Mouse (Mus musculus): ENCODE measurements around the gene Aox2.

Gene Aox2

GRCm38 (mm10) chr1:58278026-58278425 is at the start of gene Aox2:
TSS of gene Aox2 (plus strand) at chr1:58278326.
- no peak for DNase-seq

DNA sequence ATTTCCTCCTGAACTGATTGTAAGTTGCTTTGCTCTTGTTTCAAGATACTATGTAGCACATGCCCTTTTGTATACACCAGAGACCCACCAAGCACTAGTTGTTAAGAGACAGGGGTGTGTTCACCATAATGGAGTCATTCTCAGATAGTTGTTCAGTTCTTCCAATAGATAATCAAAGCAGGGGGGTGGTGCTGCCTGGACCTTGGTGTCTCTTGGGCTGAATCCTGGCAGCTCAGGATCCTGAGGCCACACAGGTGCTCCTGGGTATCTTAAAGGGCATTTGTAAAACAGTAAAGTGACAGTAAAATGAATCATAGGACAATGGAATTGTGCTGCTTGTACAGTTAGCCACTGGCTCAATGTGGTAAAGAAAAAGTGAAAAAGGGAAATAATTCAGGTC is 49.2 kb upstream of the Aox2 start:
- no peak for DNase-seq

- no peak for DNase-seq
Observed at GRCm38 (mm10) chr1:58229774-58230173, 48.4 kb upstream of the Aox2 start.

DNA sequence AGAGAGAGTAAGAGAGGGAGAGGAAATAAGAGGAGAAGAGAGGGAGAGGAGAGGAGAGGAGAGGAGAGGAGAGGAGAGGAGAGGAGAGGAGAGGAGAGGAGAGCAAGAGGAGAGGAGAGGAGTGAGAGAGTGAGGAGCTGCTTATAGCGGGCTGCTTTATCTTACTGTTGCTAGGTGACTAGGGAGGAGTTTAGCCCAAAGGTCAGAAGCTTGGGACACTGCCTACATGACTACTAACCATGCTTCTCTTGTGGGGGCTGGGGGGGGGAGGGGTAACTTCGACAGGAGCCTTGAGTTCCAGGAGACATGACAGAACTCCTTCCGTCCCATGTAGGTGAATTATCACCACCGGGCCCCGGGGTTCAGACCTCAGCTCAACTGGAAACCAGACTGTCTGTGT is 47.6 kb upstream of the Aox2 start:
- no peak for DNase-seq

DNA sequence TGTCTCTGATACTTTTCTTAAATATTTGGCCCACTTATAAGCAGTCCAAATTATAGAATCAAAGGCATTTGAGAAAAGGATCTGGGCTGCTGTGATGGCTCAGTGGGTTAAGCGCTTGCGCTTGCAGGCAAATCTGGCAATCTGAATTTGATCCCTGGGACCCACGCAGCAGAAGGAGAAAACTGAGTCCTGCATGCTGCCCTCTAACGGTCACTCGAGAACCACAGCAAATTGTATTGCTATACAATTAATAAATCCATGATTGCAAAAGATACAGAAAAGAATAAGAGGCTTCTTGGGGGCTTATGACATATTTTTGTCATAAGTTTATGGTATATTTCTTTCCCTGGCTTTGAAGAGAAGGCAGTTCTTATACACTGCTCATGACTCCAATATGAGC is 42.7 kb upstream of the Aox2 start:
- no peak for DNase-seq

DNA sequence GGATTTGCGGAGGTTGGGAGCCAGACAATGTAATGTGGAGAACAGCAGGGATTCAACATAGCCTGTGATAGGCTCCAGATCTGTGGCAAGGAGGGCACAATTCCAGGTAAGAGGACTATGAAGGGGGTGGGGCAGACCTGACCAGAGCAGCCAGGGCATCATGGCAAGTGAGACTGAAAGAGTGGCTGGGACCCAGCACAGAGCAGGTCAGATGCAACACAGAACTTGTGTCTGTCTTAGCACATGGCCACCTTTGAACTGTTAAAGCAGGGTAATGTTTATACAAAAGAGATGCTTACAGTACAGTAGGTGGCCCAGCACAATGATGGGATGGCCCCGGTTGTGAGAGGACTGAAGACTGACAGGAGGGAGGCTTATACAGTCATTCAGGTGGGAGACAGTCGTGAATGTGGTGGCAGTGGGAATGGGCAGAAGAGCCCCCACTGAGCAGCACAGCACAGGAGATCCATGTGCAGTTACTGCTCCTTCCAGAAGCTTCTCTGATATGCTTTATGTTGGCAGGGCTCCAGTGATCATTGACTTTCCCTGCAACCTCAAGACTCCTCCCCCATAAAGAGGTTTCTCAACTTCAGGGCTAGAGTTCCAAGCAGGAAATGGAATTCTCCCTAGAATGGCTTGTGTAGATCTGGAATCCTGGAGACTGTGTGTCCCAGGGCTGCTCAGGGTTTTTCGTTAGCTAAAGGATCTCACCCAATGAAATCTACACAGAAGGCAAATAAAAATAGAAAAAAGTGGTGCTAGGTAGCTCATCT is 40.4 kb upstream of the Aox2 start:
- DNase-seq, result peak; percentile 26

- no peak for DNase-seq
Observed at GRCm38 (mm10) chr1:58238440-58238839, 39.7 kb upstream of the Aox2 start.

DNA sequence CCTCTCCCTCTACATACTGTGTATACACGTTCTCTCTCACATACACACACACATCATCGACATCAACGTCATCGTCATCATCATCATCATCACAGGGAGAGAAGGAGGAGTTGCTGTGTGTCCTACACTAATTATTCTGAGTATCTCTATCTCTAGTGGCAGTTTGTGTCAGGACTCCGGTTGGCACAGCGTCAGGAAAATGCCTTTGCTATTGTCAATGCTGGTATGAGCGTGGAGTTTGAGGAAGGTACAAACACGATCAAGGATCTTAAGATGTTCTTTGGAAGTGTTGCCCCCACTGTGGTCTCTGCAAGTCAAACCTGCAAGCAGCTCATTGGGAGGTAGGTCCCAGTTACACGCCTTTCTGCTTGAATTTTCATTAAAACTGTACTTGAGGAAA is 39.2 kb upstream of the Aox2 start:
- no peak for DNase-seq

GRCm38 (mm10) chr1:58240347-58240746 is 37.8 kb upstream of the Aox2 start:
- DNase-seq, result no peak

- no peak for DNase-seq
Observed at GRCm38 (mm10) chr1:58244487-58244886, 33.6 kb upstream of the Aox2 start.

GRCm38 (mm10) chr1:58248518-58248917 is 29.6 kb upstream of the Aox2 start:
- no peak for DNase-seq

DNA sequence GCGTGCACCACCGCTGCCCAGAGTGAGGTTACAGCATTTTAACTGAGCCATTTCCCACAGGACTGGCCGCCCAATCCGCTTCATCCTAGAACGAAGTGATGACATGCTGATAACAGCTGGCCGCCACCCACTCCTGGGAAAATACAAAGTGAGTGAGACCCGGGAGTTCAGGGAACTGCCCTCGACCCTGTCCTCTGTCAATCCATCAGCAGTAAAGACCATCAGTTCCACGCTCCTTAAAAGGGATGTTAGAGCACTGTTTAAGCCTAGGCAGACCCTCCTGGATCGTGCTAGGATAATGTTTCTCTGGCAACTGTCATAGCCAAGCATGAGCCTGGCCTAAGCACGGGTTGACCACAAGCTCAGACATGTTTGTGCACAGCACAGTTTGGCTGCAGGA is 24.7 kb upstream of the Aox2 start:
- DNase-seq, result no peak

DNA sequence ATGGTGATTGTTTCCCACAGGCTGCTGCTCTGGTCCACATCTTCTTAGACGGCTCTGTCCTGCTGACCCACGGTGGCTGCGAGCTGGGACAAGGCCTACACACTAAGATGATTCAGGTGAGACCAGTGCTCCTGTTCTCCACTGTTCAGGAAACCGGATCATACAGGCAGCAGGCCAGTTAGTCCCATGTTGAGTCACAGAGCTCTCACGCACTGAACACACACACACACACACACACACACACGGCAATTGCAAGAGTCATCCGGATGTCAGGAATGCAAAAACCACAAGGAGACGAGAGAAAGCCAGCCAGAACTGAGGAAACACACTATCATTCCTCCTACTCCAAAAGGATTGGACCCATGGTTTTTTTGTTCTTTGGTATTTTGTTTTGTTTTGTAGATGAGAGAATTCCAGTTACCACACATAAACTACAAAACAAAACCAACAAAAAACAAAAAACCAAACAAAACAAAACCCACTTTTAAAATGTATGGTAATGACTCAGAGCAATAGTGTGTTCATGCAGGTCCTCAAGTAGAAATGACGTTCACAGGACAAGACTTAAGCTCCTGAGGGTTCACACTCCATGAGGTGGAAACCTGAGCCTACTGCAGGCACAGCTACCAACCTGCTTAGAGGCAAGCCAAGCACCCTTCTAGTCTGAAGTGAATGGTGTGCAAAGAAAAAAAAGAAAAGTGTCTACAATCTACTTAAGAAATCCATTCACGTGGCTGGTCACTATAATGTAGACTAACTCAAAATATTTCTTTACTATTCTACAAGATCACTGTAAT is 20.7 kb upstream of the Aox2 start:
- DNase-seq, result peak; percentile 46

DNA sequence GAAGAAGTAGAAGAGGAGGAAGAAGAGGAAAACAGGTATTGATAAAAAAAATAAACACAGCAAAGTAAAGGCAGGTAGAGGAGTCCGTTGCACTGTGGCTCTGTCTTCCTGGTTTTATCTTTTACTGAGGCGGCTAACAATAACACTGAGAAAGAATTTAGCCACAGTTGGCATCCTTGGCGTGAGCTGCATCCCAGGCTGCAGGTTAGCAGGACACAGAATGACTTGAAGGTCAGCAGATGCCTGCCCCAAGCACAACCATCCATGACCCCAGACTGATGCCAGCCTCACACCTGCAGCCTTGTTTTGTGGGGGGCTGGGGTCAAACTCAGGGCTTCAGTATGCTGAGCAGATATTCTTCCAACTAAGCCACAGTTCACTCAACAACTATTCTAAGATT is 17.8 kb upstream of the Aox2 start:
- no peak for DNase-seq

- DNase-seq, result no peak
Observed at GRCm38 (mm10) chr1:58268231-58268630, 9.9 kb upstream of the Aox2 start.

- peak; percentile 75 for DNase-seq
Observed at GRCm38 (mm10) chr1:58270807-58271569, 7.1 kb upstream of the Aox2 start.

DNA sequence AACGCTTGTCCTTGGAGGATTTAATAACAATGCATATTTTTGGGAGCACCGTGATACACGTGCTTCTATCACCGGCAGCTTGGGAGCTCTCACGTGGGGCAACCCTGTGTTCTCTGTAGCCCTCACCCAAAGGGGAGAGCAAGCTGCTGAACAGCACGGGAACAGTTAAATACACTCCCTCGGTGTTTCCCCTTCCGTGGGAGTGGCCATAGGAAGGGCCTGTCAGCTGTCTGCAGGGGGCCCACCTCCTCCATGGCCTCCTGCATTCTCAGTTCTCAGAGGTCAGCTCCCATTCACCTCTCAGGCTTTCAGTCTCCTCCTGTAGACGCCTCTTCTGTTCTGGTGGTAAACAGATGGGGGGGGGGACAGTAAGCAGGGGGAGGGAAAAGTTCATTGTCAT is 2.2 kb upstream of the Aox2 start:
- no peak for DNase-seq

- no peak for DNase-seq
Observed at GRCm38 (mm10) chr1:58278513-58278912, 387 bp downstream of the Aox2 start.

DNA sequence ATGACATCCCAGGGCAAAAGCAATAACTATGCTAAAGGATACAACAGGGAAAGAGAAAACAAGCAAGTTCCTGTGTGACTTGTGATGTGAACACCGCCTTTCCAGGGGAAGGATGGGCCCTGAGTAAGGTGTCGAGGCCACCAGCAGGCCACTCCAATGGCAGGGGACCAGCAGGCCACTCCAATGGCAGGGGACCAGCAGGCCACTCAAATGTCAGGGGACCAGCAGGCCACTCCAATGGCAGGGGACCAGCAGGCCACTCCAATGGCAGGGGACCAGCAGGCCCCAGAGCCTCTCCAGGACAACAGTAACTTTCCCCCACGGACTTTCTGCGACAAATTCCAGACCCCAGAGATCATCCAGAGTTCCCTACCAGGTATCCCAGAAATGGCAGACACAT is 2.3 kb downstream of the Aox2 start:
- no peak for DNase-seq

DNA sequence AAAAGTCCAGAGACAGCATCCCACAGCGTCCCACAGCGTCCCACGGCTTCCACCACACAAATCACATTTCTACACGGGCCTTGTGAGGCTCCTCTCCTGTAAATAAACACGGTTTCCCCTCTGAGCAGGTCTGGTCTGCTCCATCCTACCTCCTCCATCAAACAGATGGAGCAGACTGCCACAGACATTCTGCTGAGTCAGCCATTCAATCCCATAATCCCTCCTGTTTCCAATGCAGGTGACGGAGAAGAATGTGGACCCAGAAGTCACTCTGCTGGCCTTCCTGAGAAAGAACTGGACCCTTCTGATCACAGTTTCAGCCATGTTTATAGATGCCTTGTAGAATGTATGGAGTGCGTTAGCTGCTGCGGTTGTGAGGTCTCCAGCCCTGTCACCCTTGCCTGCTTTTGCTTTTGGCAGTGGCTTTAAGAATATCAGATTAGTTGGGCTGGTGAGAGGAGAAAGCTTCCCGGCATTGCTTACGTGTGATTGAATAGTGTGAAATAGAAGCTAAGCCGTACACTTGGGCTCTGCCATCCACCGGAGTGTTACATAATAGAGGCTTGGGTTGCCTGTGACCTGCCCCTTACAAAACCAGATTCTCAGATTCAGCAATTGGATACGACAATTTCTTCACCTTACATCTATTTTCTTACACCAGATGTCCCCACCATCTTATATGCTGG is 3.0 kb downstream of the Aox2 start:
- DNase-seq, result no peak

- no peak for DNase-seq
Observed at GRCm38 (mm10) chr1:58281625-58281988, 3.5 kb downstream of the Aox2 start.

DNA sequence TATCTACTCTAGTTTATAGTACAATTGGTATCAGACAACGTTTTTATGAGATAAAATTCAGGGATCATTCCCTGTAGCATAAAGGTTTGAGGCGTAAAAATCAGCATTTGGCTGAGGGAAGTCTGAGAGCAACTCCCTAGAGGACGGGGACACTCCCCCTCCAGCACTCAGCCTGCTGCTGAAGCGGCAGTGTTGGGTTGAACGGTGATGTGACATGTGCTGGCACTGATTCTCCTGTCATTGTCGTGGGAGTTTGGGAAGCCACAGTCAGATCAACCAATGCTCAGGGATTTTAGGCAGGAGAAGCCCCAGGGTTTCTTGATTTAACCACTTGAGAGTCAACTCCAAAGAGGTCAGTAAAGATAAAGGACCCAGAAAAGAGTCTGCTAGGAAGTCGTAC is 6.4 kb downstream of the Aox2 start:
- no peak for DNase-seq

DNA sequence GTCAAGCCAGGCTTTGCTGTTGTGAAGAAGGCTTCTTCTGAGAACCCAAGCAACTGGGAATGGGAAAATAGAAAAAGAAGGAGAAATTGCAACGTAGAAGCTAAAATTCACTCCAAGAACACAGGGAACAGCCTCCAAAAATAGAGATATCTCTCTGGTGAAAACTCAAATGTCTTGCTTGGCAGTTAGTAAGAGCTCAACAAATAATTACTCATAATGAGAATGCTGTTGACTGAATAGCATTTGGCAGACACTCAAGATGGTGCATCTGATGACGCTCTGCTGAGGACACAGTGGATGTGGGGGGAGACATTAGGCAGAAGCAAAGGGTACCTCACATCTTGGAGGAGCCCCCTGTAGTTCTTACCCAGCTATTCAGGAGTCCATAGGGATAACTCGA is 10.0 kb downstream of the Aox2 start:
- no peak for DNase-seq

Measured in kidney, postnatal 10 days (tissue).